Mouse (Mus musculus) neural tube, postnatal 0 days (tissue): ENCODE results near the gene Rnf44. TPM values are rescaled to one million over a fixed set of nuclear protein-coding genes. Genes with fewer than 3 reads are reported as not detected.

Experiments used
- polyA plus RNA-seq: library from polyadenylated mRNA; unstranded; fragments of >200 nt; fragmentation: Nextera tagmentation; extraction: Ambion mirVana; gene quantifications from 2 replicates; pipeline ENCODE4 v1.2.1, GENCODE M21; 2015

The Rnf44 gene
- polyA plus RNA-seq: 62.0 and 62.8 TPM in 2 replicates

GRCm38 (mm10) chr13:54693558-54694347 lies at the start of gene Rnf44:
Rnf44 (minus strand) TSS chr13:54693907.

GRCm38 (mm10) chr13:54701243-54701642 lies 7.5 kb upstream of the Rnf44 start, which contains the start of gene Cdhr2:
Cdhr2 (plus strand) TSS chr13:54701461.

Other genes starting within 250 kb of the Rnf44 start
- 80.2 and 88.1 TPM in 2 replicates for gene Thoc3, start 225.1 kb downstream of the Rnf44 start, polyA plus RNA-seq
- 12.1 and 12.6 TPM in 2 replicates for gene Simc1, start 190.1 kb downstream of the Rnf44 start, polyA plus RNA-seq
- gene 4833439L19Rik, start 128.5 kb downstream of the Rnf44 start, polyA plus RNA-seq: 202 and 212 TPM in 2 replicates
- gene Arl10, start 118.9 kb downstream of the Rnf44 start, polyA plus RNA-seq: 68.5 and 72.5 TPM in 2 replicates
- gene Nop16, start 103.8 kb downstream of the Rnf44 start, polyA plus RNA-seq: 54.0 and 56.1 TPM in 2 replicates
- gene Higd2a, start 103.7 kb downstream of the Rnf44 start, polyA plus RNA-seq: 356 and 375 TPM in 2 replicates
- 338 and 377 TPM in 2 replicates for gene Cltb, start 82.6 kb downstream of the Rnf44 start, polyA plus RNA-seq
- 63.5 and 68.2 TPM in 2 replicates for gene Faf2, start 72.1 kb downstream of the Rnf44 start, polyA plus RNA-seq
- 0.30 and 0.43 TPM in 2 replicates for gene Cdhr2, start 7.6 kb upstream of the Rnf44 start, polyA plus RNA-seq
- 23.6 and 26.8 TPM in 2 replicates for gene Gprin1, start 56.0 kb upstream of the Rnf44 start, polyA plus RNA-seq
- 254 and 271 TPM in 2 replicates for gene Sncb, start 72.7 kb upstream of the Rnf44 start, polyA plus RNA-seq
- gene Eif4e1b, start 90.1 kb upstream of the Rnf44 start, polyA plus RNA-seq: not detected in 2 replicates
- gene Tspan17, start 95.5 kb upstream of the Rnf44 start, polyA plus RNA-seq: 184 and 193 TPM in 2 replicates